Mouse (Mus musculus) cerebellum, postnatal 10 days (tissue): ENCODE measurements around the gene Frmd8.

Source experiments
- DNase-seq, 2 experiments: peaks; one replicate each; pipeline ENCODE4 v3.0.0; 2021; ENCODE audit warnings: mixed read lengths in 2 of 2

The Frmd8 gene

GRCm38 (mm10) chr19:5804371-5804899, 70.6 kb downstream of the Frmd8 start:
- DNase-seq, result peak; percentile 58 to 60

DNA sequence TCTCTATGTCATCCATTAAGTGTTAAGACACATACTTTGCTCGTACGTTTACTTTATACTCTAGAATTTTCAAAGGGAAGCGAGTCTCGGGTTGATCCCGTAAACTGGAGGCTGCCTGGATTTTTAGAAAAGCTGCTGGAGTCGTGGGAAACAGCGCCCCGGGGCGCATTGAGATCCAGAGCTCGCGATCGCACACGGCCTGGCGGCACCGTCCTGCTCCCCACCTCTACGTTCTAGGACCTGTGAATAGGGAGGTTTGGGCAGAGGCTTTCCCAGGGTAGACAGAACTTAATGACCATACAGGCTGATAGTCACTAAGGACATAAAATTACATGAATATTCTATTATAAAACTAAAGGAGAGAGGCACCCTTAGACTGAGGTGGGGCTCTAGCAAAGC, 71.2 kb downstream of the Frmd8 start:
- DNase-seq, result peak in 1 of 2 experiments; percentile 63

DNA sequence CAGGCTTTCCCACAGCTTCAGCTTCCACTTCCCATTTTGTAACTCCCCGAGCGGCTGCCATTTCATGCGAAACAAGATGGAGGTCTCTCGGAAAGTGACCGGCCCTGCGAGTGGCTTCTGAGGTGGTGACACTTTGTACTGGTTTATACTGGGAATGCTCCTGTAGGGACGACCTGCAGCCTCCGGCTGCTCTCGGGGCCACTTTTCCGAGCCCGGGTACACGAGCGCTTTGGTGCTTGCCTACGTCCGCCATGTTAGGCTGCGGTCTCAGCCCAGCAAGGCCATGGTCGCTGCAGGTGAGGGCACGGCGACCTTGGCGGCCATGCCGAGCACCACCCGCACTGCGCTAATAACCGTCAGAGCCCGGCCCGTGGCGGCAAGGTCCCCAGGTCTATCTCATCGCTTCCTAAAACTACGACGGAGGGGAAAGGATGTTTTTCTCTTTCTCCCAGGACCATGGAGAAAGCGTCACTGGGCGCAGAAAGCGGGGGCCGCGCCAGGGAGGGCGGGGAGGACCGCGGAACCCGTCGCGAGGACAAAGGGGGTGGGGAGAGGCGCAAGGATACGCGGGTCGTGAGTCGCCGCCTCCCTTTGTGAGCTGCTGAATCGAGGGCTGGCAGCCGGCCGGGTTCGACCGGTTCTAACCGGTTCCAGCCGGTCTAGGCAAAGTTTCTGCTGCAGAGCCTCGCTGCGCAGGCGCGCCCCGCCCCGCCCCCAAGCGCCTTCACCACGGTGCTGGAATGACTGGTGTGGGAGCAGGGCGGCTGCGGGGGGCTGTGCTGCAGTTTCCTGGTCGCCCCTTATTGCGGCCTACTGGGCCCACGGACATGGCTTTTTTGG, 71.8 kb downstream of the Frmd8 start:
- peak; percentile 100 for DNase-seq

- DNase-seq, result no peak
Observed at GRCm38 (mm10) chr19:5802787-5803040, 72.4 kb downstream of the Frmd8 start.

GRCm38 (mm10) chr19:5802011-5802786, 72.9 kb downstream of the Frmd8 start:
- peak; percentile 97 to 98 for DNase-seq

DNA sequence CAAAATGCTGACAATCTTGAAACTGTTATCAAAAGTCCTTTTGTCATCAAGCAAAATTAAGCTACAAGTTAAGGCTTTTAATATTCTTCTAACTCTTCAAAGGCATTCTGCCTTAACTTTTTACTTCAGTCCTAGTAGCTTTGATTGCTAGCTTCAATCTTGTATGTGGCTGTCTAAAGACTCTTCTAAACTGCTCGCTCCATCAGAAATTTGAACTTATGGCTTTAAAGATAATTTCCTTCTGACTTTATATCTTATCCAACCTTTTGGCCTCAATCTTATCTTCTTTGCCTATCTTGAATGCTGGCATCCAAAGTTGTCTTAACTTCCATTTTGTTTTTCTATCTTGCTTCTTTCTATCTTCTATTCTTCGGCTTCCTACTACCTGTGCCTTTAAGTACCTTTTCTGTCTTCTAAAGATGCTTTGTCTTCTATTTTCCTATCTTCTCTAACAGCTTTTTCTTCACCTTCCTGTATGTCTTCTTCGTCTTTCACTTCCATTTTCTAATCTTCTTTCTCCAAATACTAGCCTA, 73.6 kb downstream of the Frmd8 start:
- DNase-seq, result no peak

DNA sequence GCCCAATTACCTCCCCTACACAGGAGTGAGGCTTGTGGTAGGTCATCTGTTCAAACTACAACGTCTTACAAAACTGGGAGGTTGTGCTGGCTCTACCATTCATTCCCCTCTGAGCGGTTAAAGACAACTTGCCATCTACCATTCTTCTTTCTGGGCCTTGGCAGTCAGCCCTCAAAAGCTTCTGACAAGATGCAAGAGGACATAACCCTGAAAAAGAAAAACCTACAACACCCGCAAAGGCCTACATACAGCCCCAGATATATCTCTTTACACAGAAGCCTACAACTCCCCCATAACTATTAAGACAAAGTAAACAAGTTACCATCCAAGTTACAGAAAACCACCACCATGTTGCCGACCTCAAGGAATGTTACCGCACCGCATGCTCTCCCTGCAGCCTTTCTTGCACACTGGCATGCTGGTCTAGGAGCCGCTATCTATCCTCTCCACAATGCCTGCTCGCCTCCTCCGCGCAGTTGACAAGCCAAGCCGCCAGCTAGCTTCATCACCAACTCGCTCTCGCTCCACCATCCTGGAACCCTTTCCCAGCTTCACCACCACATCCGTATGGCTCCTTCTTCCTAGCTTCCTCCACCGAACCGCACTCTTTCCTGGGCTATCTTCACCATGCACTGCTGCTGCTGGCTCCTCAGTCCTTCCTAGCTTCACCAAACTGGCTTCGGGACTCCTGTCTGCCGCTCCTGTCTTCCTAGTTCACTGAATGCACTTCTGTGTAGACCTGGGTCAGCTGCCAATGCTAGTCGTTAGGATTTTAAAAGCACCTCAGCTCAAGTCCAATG, 74.2 kb downstream of the Frmd8 start:
- DNase-seq, result peak; percentile 63 to 72

GRCm38 (mm10) chr19:5800350-5800631, 74.8 kb downstream of the Frmd8 start:
- no peak for DNase-seq
